Mouse (Mus musculus): ENCODE measurements around the gene Lrrtm3. TPM values are rescaled to one million over a fixed set of nuclear protein-coding genes. Genes with fewer than 3 reads are reported as not detected.

Lrrtm3 gene
- total RNA-seq (2021), result 10 to 100 TPM; 19.4 to 26.8 TPM
- long read RNA-seq, transcript Lrrtm3-201 (3 exons, 3,896 nt), result major isoform, 13 of 16 reads
- long read RNA-seq, partial matches to known transcripts, result 0 of 16 reads
- long read RNA-seq, other reads (novel, unspliced or antisense), result 3 of 16 reads

DNA sequence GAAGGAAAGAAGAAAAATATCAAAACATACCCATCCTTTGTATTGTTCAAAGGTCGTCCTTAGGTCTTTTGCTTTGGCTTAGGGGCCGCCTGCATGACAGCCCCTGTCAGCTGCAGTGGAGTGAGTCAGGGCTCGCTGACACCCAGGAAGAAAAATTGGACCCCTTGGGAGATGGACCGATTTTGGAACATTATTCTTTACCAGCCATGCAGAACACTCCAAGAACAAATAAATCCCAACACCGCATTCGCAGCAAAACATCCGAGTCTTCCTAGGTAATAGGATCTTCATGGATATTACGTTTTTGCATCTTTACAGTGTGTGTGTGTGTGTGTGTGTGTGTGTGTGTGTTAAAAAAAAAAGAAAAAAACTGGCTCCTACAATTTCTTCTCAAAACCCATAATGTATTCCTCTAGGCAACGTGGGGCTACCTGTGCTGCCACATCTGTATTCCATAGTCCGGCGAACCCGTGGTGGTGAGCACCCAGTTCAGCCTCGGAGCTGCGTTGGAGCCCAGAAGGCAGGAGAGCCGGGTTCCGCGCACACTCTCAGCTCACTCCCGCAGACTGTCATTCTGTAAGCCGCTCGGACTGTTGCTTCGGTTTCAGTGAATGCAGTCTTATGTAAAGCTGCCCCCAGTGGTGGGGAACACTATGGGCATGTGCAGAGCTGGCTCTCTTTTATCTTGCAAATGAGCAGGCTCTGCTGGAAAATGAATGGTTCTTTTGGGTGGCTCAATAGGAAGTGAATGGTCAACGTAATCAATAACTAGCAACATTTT is at the start of gene Lrrtm3:
Gene Lrrtm3 (minus strand): TSS at position 598 of the 781 bp plus-strand sequence.
- peak; percentile 58 to 70 for DNase-seq (ENCODE audit: low spot score in 2 of 2)

DNA sequence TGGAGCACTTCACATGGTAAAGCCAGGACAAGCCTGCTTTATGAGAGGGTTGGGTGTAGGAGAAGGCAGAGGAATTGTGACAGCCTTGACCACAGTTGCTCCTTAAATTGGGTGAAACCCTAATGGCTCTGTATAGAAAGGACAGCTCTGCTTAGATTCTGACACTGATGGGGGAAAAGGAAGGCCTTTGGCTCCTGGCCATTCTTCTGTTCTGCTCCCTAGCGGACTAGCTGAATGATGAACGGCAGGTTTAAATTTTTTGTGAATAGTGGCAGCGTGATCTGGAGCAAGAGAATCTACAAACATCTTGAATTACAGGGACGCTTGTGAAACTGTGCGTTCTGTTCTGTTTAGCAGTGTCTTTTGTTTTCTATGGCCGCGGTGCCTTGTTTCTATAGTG is 45.4 kb upstream of the Lrrtm3 start:
- no peak for DNase-seq (ENCODE audit: low spot score in 2 of 2)

DNA sequence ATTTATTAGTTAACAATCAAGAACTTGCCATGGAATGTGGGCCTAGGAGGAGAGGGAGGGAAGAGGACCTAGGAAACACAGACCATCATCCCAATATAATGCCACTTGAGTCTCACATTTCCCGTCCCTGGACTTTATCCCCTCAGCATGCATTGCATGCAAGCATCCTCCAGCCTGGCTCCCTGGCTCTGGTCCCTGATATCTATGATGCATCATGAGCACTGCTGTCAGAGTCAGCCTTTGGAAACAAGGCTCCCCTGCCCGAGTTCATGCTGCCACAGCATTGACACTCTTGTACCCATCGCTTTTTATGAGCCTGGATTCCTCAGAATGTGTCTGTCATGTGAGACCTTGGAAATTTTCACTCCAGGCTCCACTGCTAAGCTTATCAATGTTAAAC is 43.4 kb upstream of the Lrrtm3 start:
- no peak for DNase-seq (ENCODE audit: low spot score in 2 of 2)

- DNase-seq (ENCODE audit: low spot score in 2 of 2), result peak; percentile 23 to 41
Measured at GRCm38 (mm10) chr10:64130397-64131150, 40.5 kb upstream of the Lrrtm3 start.

DNA sequence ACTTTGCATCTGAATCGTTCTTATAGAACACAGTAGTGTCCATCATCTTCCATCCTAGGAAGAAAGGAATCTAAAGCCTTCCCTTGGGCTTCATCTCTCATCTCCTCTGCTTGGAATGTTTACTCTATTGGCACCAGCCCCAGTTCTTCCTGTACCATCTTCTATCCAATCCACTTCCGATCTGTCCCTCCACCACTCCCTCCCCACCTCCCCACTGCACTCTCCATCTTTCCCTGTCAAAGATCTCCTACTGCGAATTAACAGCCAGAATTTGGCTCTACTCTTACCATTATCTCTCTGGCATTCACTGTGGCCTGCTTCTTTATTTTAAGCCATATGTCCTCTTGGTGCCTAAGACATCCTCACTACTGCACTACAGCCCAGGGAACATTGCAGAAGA is 28.8 kb upstream of the Lrrtm3 start:
- DNase-seq (ENCODE audit: low spot score in 2 of 2), result no peak

- DNase-seq (ENCODE audit: low spot score in 2 of 2), result no peak
Measured at GRCm38 (mm10) chr10:64115246-64115645, 25.2 kb upstream of the Lrrtm3 start.

- no peak for DNase-seq (ENCODE audit: low spot score in 2 of 2)
Measured at GRCm38 (mm10) chr10:64096532-64096931, 6.5 kb upstream of the Lrrtm3 start.

- no peak for DNase-seq (ENCODE audit: low spot score in 2 of 2)
Measured at GRCm38 (mm10) chr10:64088774-64089460, 1.2 kb downstream of the Lrrtm3 start.

DNA sequence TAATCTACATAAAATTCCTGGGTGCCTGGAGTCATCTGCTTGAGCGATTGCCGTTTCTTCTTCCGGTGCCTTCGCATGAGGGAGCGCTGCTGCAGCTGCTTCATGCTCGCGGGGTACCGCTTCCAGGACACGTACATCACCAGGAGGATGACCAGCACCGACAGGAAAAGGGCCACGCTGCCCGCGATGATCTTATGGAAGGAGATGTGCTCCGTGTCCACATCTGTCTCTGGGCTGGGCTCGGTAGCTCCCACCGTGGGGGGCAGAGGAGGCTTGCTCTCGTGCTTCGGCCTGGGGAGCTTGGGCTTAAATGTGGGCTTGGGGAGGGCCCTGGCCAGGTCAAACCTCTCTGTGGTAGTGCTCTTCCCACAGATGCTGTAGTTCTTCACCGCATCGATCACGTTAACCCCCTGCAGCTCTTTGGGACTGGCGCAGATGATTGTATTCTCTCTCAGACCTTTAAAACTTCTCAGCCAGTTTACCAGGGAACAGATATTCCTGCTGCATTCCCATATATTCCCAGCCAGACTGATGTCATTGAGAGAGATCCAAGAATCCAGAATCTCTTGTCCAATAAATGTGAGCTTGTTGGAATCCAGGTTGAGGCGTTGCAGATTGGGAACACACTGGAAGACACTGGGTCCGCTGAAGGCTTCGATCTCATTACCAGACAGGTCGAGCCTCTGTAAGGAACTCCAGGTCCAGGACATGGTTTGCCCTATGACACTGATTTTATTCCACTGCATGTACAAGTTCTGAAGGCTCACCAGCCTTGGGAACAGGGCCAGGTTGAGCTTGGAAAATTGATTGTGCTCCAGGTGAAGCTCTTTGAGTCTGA is 1.9 kb downstream of the Lrrtm3 start:
- peak; percentile 19 to 46 for DNase-seq (ENCODE audit: low spot score in 2 of 2)

GRCm38 (mm10) chr10:64087521-64087920 is 2.6 kb downstream of the Lrrtm3 start:
- DNase-seq (ENCODE audit: low spot score in 2 of 2), result no peak

DNA sequence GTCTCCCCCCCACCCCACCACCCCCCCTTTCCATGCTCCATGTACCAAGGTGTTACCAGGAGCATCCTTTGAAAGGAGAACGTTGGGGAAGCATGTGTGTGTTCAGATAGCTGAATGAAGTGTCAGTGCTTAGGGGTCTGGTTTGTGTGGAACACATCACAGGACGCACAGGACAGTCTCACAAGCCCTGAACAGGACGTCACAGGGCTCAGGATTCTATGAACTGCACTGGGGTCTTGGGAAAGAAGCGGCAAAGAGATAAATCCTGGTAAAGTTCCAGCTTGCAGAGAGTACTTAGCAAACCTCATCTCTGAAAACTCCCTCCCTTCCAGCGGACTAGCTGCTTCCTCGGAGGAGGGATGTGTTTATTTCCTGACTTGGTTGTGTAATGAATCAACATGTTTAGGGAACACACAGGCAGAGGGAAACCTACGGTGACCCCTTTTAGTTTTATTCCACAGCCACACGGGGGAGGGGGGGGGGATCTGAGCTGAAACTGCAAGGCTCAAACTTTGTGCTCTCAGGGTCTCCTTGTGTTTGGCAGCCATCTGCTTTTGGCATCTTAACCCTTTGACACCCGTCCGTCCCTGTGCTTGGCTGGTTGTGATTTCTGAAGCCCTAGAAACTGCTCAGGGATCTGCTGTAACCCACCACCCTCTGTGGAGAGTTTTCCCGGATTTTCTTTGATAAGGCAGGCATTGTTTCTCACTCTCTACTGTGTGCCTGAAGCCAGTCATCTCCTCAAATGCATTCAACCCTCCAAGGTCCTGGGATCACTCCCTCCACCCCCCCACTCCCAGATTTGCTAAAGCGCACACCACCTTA is 3.3 kb downstream of the Lrrtm3 start:
- DNase-seq (ENCODE audit: low spot score in 2 of 2), result peak in 1 of 2 experiments; percentile 12

DNA sequence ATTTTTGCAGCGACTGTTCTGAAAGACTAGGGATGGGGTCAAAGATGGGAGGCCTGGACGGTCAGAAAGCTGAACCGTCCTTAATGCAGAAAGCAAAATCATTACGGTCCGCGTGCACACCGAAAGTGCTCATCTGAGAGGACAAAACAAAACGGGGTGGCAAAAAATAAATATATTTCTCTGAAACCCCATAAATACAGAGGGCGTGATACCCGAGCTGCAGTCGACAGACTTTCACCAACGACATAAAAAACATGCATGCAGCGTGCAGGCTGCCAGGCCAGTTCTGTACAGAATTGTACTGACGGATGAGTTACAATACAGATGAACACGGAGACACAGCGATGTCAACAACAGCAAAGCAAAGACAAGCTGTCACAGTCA is 3.9 kb downstream of the Lrrtm3 start:
- DNase-seq (ENCODE audit: low spot score in 2 of 2), result no peak

DNA sequence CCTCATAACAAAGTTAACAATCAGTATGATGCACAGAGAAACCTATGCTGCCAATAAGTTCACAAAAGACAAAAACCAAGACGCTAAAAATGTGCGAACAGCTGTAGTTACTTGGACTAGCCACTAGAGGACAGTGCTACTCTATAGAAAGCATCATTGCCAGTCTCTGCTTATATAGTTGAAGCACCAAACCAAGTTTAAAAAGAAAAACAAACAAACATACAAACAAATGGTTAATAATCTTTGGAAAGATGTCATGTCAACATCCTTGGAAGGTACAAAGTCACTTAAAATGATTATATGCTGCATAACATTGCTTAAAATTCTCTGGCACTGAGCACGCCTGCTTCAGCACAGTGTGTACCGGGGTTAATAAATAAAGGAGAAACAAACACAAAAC is 5.6 kb downstream of the Lrrtm3 start:
- DNase-seq (ENCODE audit: low spot score in 2 of 2), result peak in 1 of 2 experiments; percentile 12

- peak; percentile 12 to 30 for DNase-seq (ENCODE audit: low spot score in 2 of 2)
Measured at GRCm38 (mm10) chr10:64083813-64084212, 6.3 kb downstream of the Lrrtm3 start.

GRCm38 (mm10) chr10:64082345-64082744 is 7.7 kb downstream of the Lrrtm3 start:
- no peak for DNase-seq (ENCODE audit: low spot score in 2 of 2)

- no peak for DNase-seq (ENCODE audit: low spot score in 2 of 2)
Measured at GRCm38 (mm10) chr10:64076410-64077052, 13.5 kb downstream of the Lrrtm3 start.

- peak; percentile 19 to 43 for DNase-seq (ENCODE audit: low spot score in 2 of 2)
Measured at GRCm38 (mm10) chr10:64075944-64076343, 14.1 kb downstream of the Lrrtm3 start.

DNA sequence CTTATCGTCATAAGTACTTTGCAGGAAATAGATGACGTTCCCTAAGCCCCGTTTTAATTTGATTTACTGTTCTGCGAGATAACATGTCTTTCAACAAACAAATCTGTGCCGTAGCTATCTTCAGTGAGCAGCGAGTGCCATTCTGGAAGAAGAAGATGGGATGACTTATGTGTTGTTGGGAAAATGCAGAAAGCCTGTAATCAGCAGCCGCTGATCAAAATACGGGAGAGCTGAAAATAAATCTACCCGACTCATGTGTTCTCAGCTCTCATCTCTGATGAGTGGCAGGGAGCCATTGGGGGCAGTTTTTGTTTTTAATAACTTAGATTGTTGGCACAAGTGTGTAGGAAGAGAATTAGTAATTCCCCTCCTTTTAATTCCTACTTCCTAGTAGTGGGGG is 26.4 kb downstream of the Lrrtm3 start:
- DNase-seq (ENCODE audit: low spot score in 2 of 2), result no peak

DNA sequence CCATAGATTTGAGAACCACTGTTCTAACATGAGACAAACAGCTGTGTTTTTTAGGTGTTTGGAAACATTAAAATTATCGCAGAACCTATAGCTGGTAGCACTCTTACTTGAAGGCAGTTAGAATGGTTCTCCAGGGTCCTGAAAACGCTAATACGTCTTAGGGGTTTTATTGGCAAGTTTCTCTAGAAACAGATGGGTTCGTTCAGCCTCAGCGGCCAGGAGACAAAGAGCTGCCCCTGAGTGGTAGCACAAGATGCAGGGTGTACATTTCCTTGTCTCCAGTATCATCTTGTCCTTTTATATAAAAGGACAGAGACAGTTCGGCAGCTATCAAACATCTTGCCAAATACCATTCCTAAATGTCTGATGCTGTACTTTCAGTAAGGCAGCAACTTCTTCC is 40.1 kb downstream of the Lrrtm3 start:
- DNase-seq (ENCODE audit: low spot score in 2 of 2), result no peak

Data from layer of hippocampus, postnatal 10 days (tissue).